Comparison of ENCODE assay signal across 7 mouse cellular contexts in the genomic region with DNA sequence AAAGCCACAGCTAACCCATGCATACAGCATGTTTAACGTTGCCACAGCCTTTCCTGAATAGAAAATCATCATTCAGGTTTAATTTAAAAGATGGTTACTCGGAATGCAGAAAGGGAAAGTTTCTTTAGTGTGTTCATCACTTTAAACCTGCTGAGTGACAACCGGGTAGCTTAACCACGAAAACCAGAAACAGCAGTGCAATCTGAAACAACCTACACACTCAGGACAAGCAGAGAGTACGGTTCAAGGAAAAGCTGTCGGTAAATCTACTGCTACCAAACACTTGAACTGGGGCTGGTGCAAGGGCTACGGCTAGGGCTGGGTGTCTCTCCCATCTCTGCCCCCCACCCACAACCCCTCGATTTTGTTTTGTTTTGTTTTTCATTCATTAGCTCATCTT. TPM values are rescaled to one million over a fixed set of nuclear protein-coding genes. Genes with fewer than 3 reads are reported as not detected.
DNase-seq lines count a peak whose midpoint lies in the region; ATAC-seq and TF ChIP-seq lines count a peak whose summit lies in the region.

No protein-coding gene starts in this region.

- H3K4me2 ChIP-seq in hindbrain, postnatal 0 days (ENCODE audit: low read depth, low read length), result peak overlapping the region; percentile 83
- peak overlapping the region; percentile 77 for H3K4me2 ChIP-seq in neural tube, embryonic 12.5 days (replicated peaks)

- H3K27me3 ChIP-seq in hindbrain, postnatal 0 days (ENCODE audit: insufficient read depth, low read length), result no peaks in the 10 kb centered on the region
- no peaks in the 10 kb centered on the region for H3K27me3 ChIP-seq in neural tube, embryonic 12.5 days (replicated peaks)

- H3K4me3 ChIP-seq in left cerebral cortex, adult 2 months, result peak overlapping the region; percentile 80
- H3K4me3 ChIP-seq in hindbrain, postnatal 0 days (ENCODE audit: low read length), result peak overlapping the region; percentile 83
- peak overlapping the region; percentile 98 for H3K4me3 ChIP-seq in neural tube, embryonic 12.5 days

- peak; percentile 28 for ATAC-seq in common myeloid progenitor, adult 5-6 weeks (replicated peaks; ENCODE audit: low read depth, poor library complexity, severe bottlenecking)
- ATAC-seq in hindbrain, postnatal 0 days, result no peak
- no peak for ATAC-seq in neural tube, embryonic 12.5 days (ENCODE audit: low FRiP score, low read depth)
- no peak for ATAC-seq in activated CD4-positive, CD25-positive, alpha-beta regulatory T cell, adult 4 months

- H3K4me1 ChIP-seq in hindbrain, postnatal 0 days (ENCODE audit: insufficient read depth, low read length), result peaks cover 4% of the 10 kb centered on the region; the same call in 1 of the 2 replicates
- H3K4me1 ChIP-seq in neural tube, embryonic 12.5 days, result peaks cover 10% of the 10 kb centered on the region

- no peak for TF ChIP-seq CTCF in left cerebral cortex, adult 2 months (IDR thresholded peaks at IDR 0.05)
- no peak for TF ChIP-seq CTCF in hindbrain, postnatal 0 days (IDR thresholded peaks at IDR 0.05; ENCODE audit: low read depth)

- no peak for DNase-seq in left cerebral cortex, adult 2 months (ENCODE audit: extremely low spot score in 1 of 2, low spot score in 2 of 2)
- DNase-seq in left cerebral cortex, postnatal 10 days (ENCODE audit: extremely low spot score in 1 of 2, low spot score in 2 of 2), result no peak
- DNase-seq in hindbrain, postnatal 0 days (ENCODE audit: low spot score), result no peak
- no peak for DNase-seq in cerebellum, adult 8-10 months

- peak overlapping the region; percentile 75 for H3K9ac ChIP-seq in hindbrain, postnatal 0 days (replicated peaks; ENCODE audit: low read length)
- peak overlapping the region; percentile 91 for H3K9ac ChIP-seq in neural tube, embryonic 12.5 days

- H3K36me3 ChIP-seq in hindbrain, postnatal 0 days (ENCODE audit: insufficient read depth, low read length), result no peaks in the 10 kb centered on the region
- H3K36me3 ChIP-seq in neural tube, embryonic 12.5 days, result no peaks in the 10 kb centered on the region

- intact Hi-C loops in left cerebral cortex, adult 2 months (cut with DNase I), result no loop called here
- intact Hi-C loops in left cerebral cortex, postnatal 10 days (cut with DNase I), result loop anchor here (5.0 kb wide), 1 partner anchor 84 kb away; no protein-coding TSS in a partner anchor

- H3K27ac ChIP-seq in left cerebral cortex, adult 2 months, result peak overlapping the region; percentile 94
- H3K27ac ChIP-seq in hindbrain, postnatal 0 days, result peak overlapping the region; percentile 95; the same call in 1 of the 2 replicates
- H3K27ac ChIP-seq in neural tube, embryonic 12.5 days, result no peak overlapping the region

- H3K9me3 ChIP-seq in hindbrain, postnatal 0 days (ENCODE audit: low read length), result no peaks in the 10 kb centered on the region
- no peaks in the 10 kb centered on the region for H3K9me3 ChIP-seq in neural tube, embryonic 12.5 days

- 6% methylated on average over 8 of the region's 8 CpGs for WGBS in hindbrain, postnatal 0 days
- 8% methylated on average over 8 of the region's 8 CpGs for WGBS in neural tube, embryonic 12.5 days

RNA-seq across cellular contexts. Expression of a gene that starts 1.5 kb away (rescaled TPM):
- total RNA-seq in left cerebral cortex, adult 2 months (2021), result 10 to 100 TPM; 87.6 to 90.9 TPM
- total RNA-seq in left cerebral cortex, postnatal 10 days (2021), result 10 to 100 TPM; 55.1 to 56.2 TPM
- 2.4 TPM in 2 replicates for total RNA-seq in common myeloid progenitor, adult 5-6 weeks (2017)
- total RNA-seq in hindbrain, postnatal 0 days (2014; rRNA removed), result 37.0 TPM in 2 replicates
- polyA plus RNA-seq in hindbrain, postnatal 0 days (2015; fragmentation: Nextera tagmentation; extraction: Ambion mirVana), result 31.3 and 33.7 TPM in 2 replicates
- 31.8 and 32.3 TPM in 2 replicates for polyA plus RNA-seq in neural tube, embryonic 12.5 days (2016; fragmentation: Nextera tagmentation; extraction: Ambion mirVana)
- under 1 TPM in 1 of 2 experiments, not detected in 1; 0.19 TPM for polyA plus RNA-seq in activated CD4-positive, CD25-positive, alpha-beta regulatory T cell, adult 4 months (2017; shearing (Covaris generic))

RNA-seq across cellular contexts. Expression of a gene that starts 47.4 kb away (rescaled TPM):
- 1 to 10 TPM; 3.7 to 5.0 TPM for total RNA-seq in left cerebral cortex, adult 2 months (2021)
- 1 to 10 TPM; 3.3 to 3.9 TPM for total RNA-seq in left cerebral cortex, postnatal 10 days (2021)
- 17.1 and 28.8 TPM in 2 replicates for total RNA-seq in common myeloid progenitor, adult 5-6 weeks (2017)
- 11.4 and 12.9 TPM in 2 replicates for total RNA-seq in hindbrain, postnatal 0 days (2014; rRNA removed)
- 10.6 and 11.6 TPM in 2 replicates for polyA plus RNA-seq in hindbrain, postnatal 0 days (2015; fragmentation: Nextera tagmentation; extraction: Ambion mirVana)
- polyA plus RNA-seq in neural tube, embryonic 12.5 days (2016; fragmentation: Nextera tagmentation; extraction: Ambion mirVana), result 7.4 and 9.0 TPM in 2 replicates
- 1 to 10 TPM; 3.9 to 5.5 TPM for polyA plus RNA-seq in activated CD4-positive, CD25-positive, alpha-beta regulatory T cell, adult 4 months (2017; shearing (Covaris generic))

Comparison
In these comparisons a context has a peak if more than half of its experiments do, and no peak if none do; other contexts are left out.
1. RNA of a gene that starts 1.5 kb away (total RNA-seq): 87.6 to 90.9 TPM in left cerebral cortex, adult 2 months, 55.1 to 56.2 TPM in left cerebral cortex, postnatal 10 days and 37.0 TPM in hindbrain, postnatal 0 days; 2.4 TPM in common myeloid progenitor, adult 5-6 weeks; every median in the first group is over 10 times any median in the second.
2. Peak in every context shown above with its lines, with median percentiles within 50 percentile points of each other: H3K4me3 ChIP-seq.